In genomic region chr4:129782857-129783331, GRCm38 (mm10) we compare ENCODE assay signal across 7 mouse cellular contexts. TPM values are rescaled to one million over a fixed set of nuclear protein-coding genes. Genes with fewer than 3 reads are reported as not detected.
DNase-seq lines count a peak whose midpoint lies in the region; ATAC-seq and TF ChIP-seq lines count a peak whose summit lies in the region.

No protein-coding gene starts in this region.

- TF ChIP-seq CTCF in hindbrain, postnatal 0 days (IDR thresholded peaks at IDR 0.05; ENCODE audit: low read depth) = no peak

- peak overlapping the region; percentile 36; the same call in 1 of the 2 replicates for H3K27ac ChIP-seq in liver, embryonic 12.5 days
- H3K27ac ChIP-seq in embryonic facial prominence, embryonic 12.5 days = peak overlapping the region; percentile 70; the same call in 1 of the 2 replicates
- H3K27ac ChIP-seq in hindbrain, postnatal 0 days = peak overlapping the region; percentile 45; the same call in 1 of the 2 replicates
- 0 out of 2 replicates have a peak overlapping the region, but pooled peaks have one; percentile 48 for H3K27ac ChIP-seq in neural tube, embryonic 15.5 days (replicated peaks)

- H3K4me2 ChIP-seq in liver, embryonic 12.5 days = no peak overlapping the region
- no peak overlapping the region for H3K4me2 ChIP-seq in embryonic facial prominence, embryonic 12.5 days (replicated peaks)
- no peak overlapping the region for H3K4me2 ChIP-seq in hindbrain, postnatal 0 days (ENCODE audit: low read depth, low read length)
- H3K4me2 ChIP-seq in neural tube, embryonic 15.5 days = no peak overlapping the region

- H3K4me1 ChIP-seq in liver, embryonic 12.5 days = peaks cover 15% of the 10 kb centered on the region; the same call in 1 of the 2 replicates
- H3K4me1 ChIP-seq in embryonic facial prominence, embryonic 12.5 days = peaks cover 20% of the 10 kb centered on the region
- peaks cover 9% of the 10 kb centered on the region; the same call in 1 of the 2 replicates for H3K4me1 ChIP-seq in hindbrain, postnatal 0 days (ENCODE audit: insufficient read depth, low read length)
- peaks cover 17% of the 10 kb centered on the region for H3K4me1 ChIP-seq in neural tube, embryonic 15.5 days

- H3K27me3 ChIP-seq in liver, embryonic 12.5 days (replicated peaks) = no peaks in the 10 kb centered on the region
- no peaks in the 10 kb centered on the region for H3K27me3 ChIP-seq in embryonic facial prominence, embryonic 12.5 days
- H3K27me3 ChIP-seq in hindbrain, postnatal 0 days (ENCODE audit: insufficient read depth, low read length) = no peaks in the 10 kb centered on the region
- H3K27me3 ChIP-seq in neural tube, embryonic 15.5 days (replicated peaks) = no peaks in the 10 kb centered on the region

- ATAC-seq in liver, embryonic 12.5 days = no peak
- peak; percentile 65 for ATAC-seq in embryonic facial prominence, embryonic 12.5 days (ENCODE audit: insufficient number of reproducible peaks, insufficient read depth, low FRiP score, low TSS enrichment)
- ATAC-seq in hindbrain, postnatal 0 days = peak; percentile 45; the same call in 1 of the 2 replicates
- no peak for ATAC-seq in neural tube, embryonic 15.5 days (ENCODE audit: low FRiP score)

- H3K4me3 ChIP-seq in liver, embryonic 12.5 days = no peak overlapping the region
- no peak overlapping the region for H3K4me3 ChIP-seq in embryonic facial prominence, embryonic 12.5 days
- no peak overlapping the region for H3K4me3 ChIP-seq in hindbrain, postnatal 0 days (ENCODE audit: low read length)
- no peak overlapping the region for H3K4me3 ChIP-seq in neural tube, embryonic 15.5 days (replicated peaks)

- H3K9ac ChIP-seq in liver, embryonic 12.5 days = no peak overlapping the region
- H3K9ac ChIP-seq in embryonic facial prominence, embryonic 12.5 days = no peak overlapping the region
- no peak overlapping the region for H3K9ac ChIP-seq in hindbrain, postnatal 0 days (replicated peaks; ENCODE audit: low read length)
- 0 out of 2 replicates have a peak overlapping the region, but pooled peaks have one; percentile 1 for H3K9ac ChIP-seq in neural tube, embryonic 15.5 days (replicated peaks)

- WGBS in liver, embryonic 12.5 days (ENCODE audit: insufficient replicate concordance) = 48% methylated on average over 3 of the region's 3 CpGs
- WGBS in embryonic facial prominence, embryonic 12.5 days = 18% methylated on average over 3 of the region's 3 CpGs
- 27% methylated on average over 3 of the region's 3 CpGs for WGBS in hindbrain, postnatal 0 days
- 32% methylated on average over 3 of the region's 3 CpGs for WGBS in neural tube, embryonic 15.5 days

- H3K36me3 ChIP-seq in liver, embryonic 12.5 days = no peaks in the 10 kb centered on the region
- no peaks in the 10 kb centered on the region for H3K36me3 ChIP-seq in embryonic facial prominence, embryonic 12.5 days
- H3K36me3 ChIP-seq in hindbrain, postnatal 0 days (ENCODE audit: insufficient read depth, low read length) = no peaks in the 10 kb centered on the region
- no peaks in the 10 kb centered on the region for H3K36me3 ChIP-seq in neural tube, embryonic 15.5 days

- no peak for DNase-seq in liver
- no peak for DNase-seq in hindbrain, postnatal 0 days (ENCODE audit: low spot score)
- no peak for DNase-seq in layer of hippocampus, postnatal 25 days (ENCODE audit: extremely low spot score in 1 of 2, low spot score in 1 of 2)
- no peak for DNase-seq in gastrocnemius, adult 18-20 months (ENCODE audit: low spot score)

- no peaks in the 10 kb centered on the region for H3K9me3 ChIP-seq in liver, embryonic 12.5 days (replicated peaks)
- H3K9me3 ChIP-seq in embryonic facial prominence, embryonic 12.5 days = peaks cover 4% of the 10 kb centered on the region; the same call in 1 of the 2 replicates
- H3K9me3 ChIP-seq in hindbrain, postnatal 0 days (ENCODE audit: low read length) = no peaks in the 10 kb centered on the region
- H3K9me3 ChIP-seq in neural tube, embryonic 15.5 days (replicated peaks) = no peaks in the 10 kb centered on the region

RNA-seq across cellular contexts. Expression of gene Ptp4a2, which starts 28.1 kb away (rescaled TPM):
- polyA plus RNA-seq in liver, embryonic 12.5 days (2016; fragmentation: Nextera tagmentation; extraction: Ambion mirVana) = 229 and 244 TPM in 2 replicates
- polyA plus RNA-seq in embryonic facial prominence, embryonic 12.5 days (2016; fragmentation: Nextera tagmentation; extraction: Ambion mirVana) = 306 and 332 TPM in 2 replicates
- total RNA-seq in hindbrain, postnatal 0 days (2014; rRNA removed) = 83.5 and 91.7 TPM in 2 replicates
- polyA plus RNA-seq in hindbrain, postnatal 0 days (2015; fragmentation: Nextera tagmentation; extraction: Ambion mirVana) = 243 and 254 TPM in 2 replicates
- 217 and 247 TPM in 2 replicates for polyA plus RNA-seq in neural tube, embryonic 15.5 days (2015; fragmentation: Nextera tagmentation; extraction: Ambion mirVana)
- 100 to 1,000 TPM; 132 to 145 TPM for total RNA-seq in layer of hippocampus, postnatal 25 days (2021)
- 100 to 1,000 TPM; 600 to 670 TPM for total RNA-seq in gastrocnemius, adult 18-20 months (2021)

RNA-seq across cellular contexts. Expression of gene Khdrbs1, which starts 40.8 kb away (rescaled TPM):
- 59.4 and 60.2 TPM in 2 replicates for polyA plus RNA-seq in liver, embryonic 12.5 days (2016; fragmentation: Nextera tagmentation; extraction: Ambion mirVana)
- 191 and 204 TPM in 2 replicates for polyA plus RNA-seq in embryonic facial prominence, embryonic 12.5 days (2016; fragmentation: Nextera tagmentation; extraction: Ambion mirVana)
- 75.1 and 86.2 TPM in 2 replicates for total RNA-seq in hindbrain, postnatal 0 days (2014; rRNA removed)
- polyA plus RNA-seq in hindbrain, postnatal 0 days (2015; fragmentation: Nextera tagmentation; extraction: Ambion mirVana) = 85.7 and 86.5 TPM in 2 replicates
- polyA plus RNA-seq in neural tube, embryonic 15.5 days (2015; fragmentation: Nextera tagmentation; extraction: Ambion mirVana) = 105 and 106 TPM in 2 replicates
- total RNA-seq in layer of hippocampus, postnatal 25 days (2021) = 10 to 100 TPM; 90.0 to 91.4 TPM
- 10 to 100 TPM; 22.7 to 24.3 TPM for total RNA-seq in gastrocnemius, adult 18-20 months (2021)

Comparison
In these comparisons a context has a peak if more than half of its experiments do, and no peak if none do; other contexts are left out.
1. ATAC-seq: peak in embryonic facial prominence, embryonic 12.5 days (single experiment) and hindbrain, postnatal 0 days (single experiment); none in liver, embryonic 12.5 days (single experiment) and neural tube, embryonic 15.5 days (single experiment).
2. Peak in every context shown above with its lines, with median percentiles within 50 percentile points of each other: H3K27ac ChIP-seq.